Mouse (Mus musculus): ENCODE data around the gene Ppp3cb.

DNA sequence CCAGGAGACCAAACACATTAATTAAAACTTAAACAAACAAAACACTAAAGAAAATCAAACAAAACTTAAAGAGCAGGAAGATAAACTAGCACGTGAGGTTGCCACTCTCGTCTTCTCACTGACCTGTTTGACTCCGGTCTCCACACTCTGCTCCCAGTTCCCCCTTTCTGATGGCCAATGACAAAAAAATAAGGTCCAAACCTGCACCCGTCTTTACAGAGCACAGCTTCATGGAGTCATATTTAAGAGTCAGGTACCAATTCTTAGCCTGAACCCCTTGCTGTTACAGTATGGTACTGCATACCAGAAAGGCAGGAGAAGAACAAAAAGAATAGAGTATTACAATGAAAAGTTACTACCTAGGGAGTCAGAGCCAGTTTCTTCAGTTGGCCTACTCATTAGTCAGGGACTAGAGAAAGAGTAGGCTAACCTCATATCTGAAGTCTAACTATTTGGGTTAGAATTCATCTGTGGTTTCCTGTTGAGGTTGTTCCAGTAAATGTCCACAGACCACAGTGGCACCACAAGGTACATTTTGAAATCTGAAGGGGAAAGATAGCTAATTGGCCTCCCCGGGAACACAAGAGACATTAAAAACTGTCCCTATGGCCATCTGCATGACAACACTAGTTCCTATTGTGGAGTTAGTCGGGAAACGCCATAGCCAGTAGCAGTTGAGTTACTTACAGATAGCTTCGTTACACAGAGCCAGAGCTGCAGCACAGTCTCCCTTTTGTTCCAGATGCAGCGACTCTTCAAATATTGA, 19.1 kb upstream of the Ppp3cb start:
- no peak for TF ChIP-seq POLR2A (IDR thresholded peaks at IDR 0.05; ENCODE audit: control insufficient read depth, low read depth, low read length)
- no peak for TF ChIP-seq CTCF (IDR thresholded peaks at IDR 0.05; ENCODE audit: control insufficient read depth, insufficient read depth, insufficient replicate concordance, low read depth, low read length)
